Mouse (Mus musculus) heart, adult 2 months (tissue): ENCODE measurements around the gene Ggt1. TPM values are rescaled to one million over a fixed set of nuclear protein-coding genes. Genes with fewer than 3 reads are reported as not detected.

ENCODE experiments used
- DNase-seq, 2 experiments: peaks; one replicate each; pipeline ENCODE4 v3.0.0; 2021
- H3K27ac ChIP-seq: fragments of 200-600 bp; 2 replicates; pipeline ENCODE4 v1.8.1; 2022
- H3K27me3 ChIP-seq: fragments of 200-500 bp; 2 replicates; pipeline ENCODE4 v1.6.1; 2012; ENCODE audit warnings: mild to moderate bottlenecking, low read length, inconsistent platforms, mixed read lengths; ENCODE audit not compliant: control insufficient read depth, insufficient read depth
- H3K36me3 ChIP-seq: fragments of 200-500 bp; 2 replicates; pipeline ENCODE4 v1.6.1; 2012; ENCODE audit warnings: low read length, inconsistent platforms; ENCODE audit not compliant: control insufficient read depth, insufficient read depth
- H3K4me1 ChIP-seq: fragments of 200-500 bp; 2 replicates; pipeline ENCODE4 v1.6.1; 2011; ENCODE audit warnings: low read length; ENCODE audit not compliant: control insufficient read depth, insufficient read depth
- H3K4me3 ChIP-seq: fragments of 200-600 bp; 2 replicates; pipeline ENCODE4 v1.8.1; 2022
- H3K79me2 ChIP-seq: fragments of 200-500 bp; replicated peaks from 2 replicates; pipeline ENCODE4 v1.6.1; 2012; ENCODE audit warnings: mild to moderate bottlenecking, inconsistent platforms, low read length, moderate library complexity, mixed read lengths; ENCODE audit not compliant: control insufficient read depth, insufficient read depth
- H3K9ac ChIP-seq: fragments of 200-500 bp; 2 replicates; pipeline ENCODE4 v1.6.1; 2012; ENCODE audit warnings: low read depth, mild to moderate bottlenecking, control low read depth, inconsistent platforms, low read length, mixed read lengths
- CTCF ChIP-seq: fragments of 200-600 bp; IDR thresholded peaks from 2 replicates; pipeline ENCODE4 v1.8.1; 2022; ENCODE audit warnings: antibody characterized with exemption, mild to moderate bottlenecking, moderate library complexity
- EP300 ChIP-seq: fragments of 200-500 bp; IDR thresholded peaks from 2 replicates; pipeline ENCODE4 v1.6.1; 2011; ENCODE audit warnings: low read depth, low read length, control low read depth; ENCODE audit not compliant: insufficient read depth
- POLR2A ChIP-seq: fragments of 200-500 bp; IDR thresholded peaks from 2 replicates; pipeline ENCODE4 v1.6.1; 2011; ENCODE audit warnings: mild to moderate bottlenecking, low read depth, low read length, control low read depth; ENCODE audit not compliant: insufficient read depth
- WGBS: fragments of 180-500 bp; shearing (Covaris S2); methylation state at CpG from one replicate; pipeline ENCODE4 v1.1.7; 2018; 5-methylcytosine and 5-hydroxymethylcytosine counted together
- intact Hi-C: fragments of 180-260 bp; cut with DNase I; formaldehyde crosslinking; loops from one replicate; pipeline ENCODE4 v1.15.1; 2025
- polyA plus RNA-seq: library from polyadenylated mRNA; depleted of rRNA; stranded (reverse); fragments of >200 nt; gene quantifications from 2 replicates; pipeline ENCODE4 v1.2.3, GENCODE M21; 2012
- total RNA-seq, 2 experiments: library from RNA; stranded (reverse); gene quantifications; 2 replicates each; pipeline ENCODE4 v1.2.3; 2021

Gene Ggt1
- total and polyA plus RNA-seq, 3 experiments: 0.31 TPM; not detected in 2

GRCm38 (mm10) chr10:75558515-75558914 is 2.9 kb upstream of the Ggt1 start:
- Histone ChIP-seq H3K4me3 (no peak overlapping the region), H3K27ac (no peak overlapping the region), H3K9ac (no peak overlapping the region), H3K27me3 (peaks cover 3% of the 10 kb centered on the region; the same call in 1 of the 2 replicates), H3K79me2 (no peaks in the 10 kb centered on the region), H3K36me3 (no peaks in the 10 kb centered on the region), H3K4me1 (peaks cover 4% of the 10 kb centered on the region)
- DNase-seq: no peak
- 44% methylated on average over 3 of the region's 3 CpGs for WGBS
- intact Hi-C loops: no loop called here
- TF ChIP-seq CTCF: no peak
- no peak for TF ChIP-seq POLR2A
- no peak for TF ChIP-seq EP300

DNA sequence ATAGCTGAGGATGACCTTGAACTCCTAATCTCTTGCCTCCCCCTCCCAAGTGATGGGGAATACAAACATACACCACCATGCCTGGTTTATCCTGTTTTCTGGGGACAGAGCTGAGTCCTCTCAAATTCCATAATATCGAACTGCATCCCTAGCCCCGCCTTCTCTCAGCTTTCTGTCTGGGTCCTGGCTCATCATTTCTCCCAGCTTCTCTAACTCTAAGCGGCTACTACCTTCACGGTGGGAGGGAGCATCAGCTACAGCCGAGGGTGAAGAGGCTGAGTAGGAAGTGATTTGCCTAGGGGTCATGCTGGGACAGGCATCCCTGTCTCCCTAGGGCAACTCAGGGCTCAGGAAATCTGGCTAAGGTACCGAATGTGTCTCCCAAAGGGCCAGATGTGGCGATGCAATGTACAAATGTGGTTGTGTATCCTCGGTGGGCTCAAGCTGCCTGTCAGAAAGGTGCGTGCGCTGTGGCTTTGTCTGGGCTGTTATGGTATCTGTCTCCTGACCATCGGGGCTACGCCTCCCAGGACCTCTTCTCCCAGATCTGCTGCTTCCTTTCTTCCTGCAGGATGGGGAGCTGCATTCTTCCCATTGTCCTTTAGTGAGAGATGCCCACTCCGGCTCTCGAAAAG is 2.2 kb upstream of the Ggt1 start:
- Histone ChIP-seq H3K4me3 (no peak overlapping the region; the same call in 1 of the 2 replicates), H3K36me3 (no peaks in the 10 kb centered on the region), H3K79me2 (no peaks in the 10 kb centered on the region), H3K27me3 (peaks cover 3% of the 10 kb centered on the region; the same call in 1 of the 2 replicates), H3K27ac (no peak overlapping the region), H3K9ac (no peak overlapping the region), H3K4me1 (peaks cover 4% of the 10 kb centered on the region)
- no peak for TF ChIP-seq CTCF
- TF ChIP-seq POLR2A: no peak
- TF ChIP-seq EP300: no peak
- intact Hi-C loops: no loop called here
- DNase-seq: no peak
- 10% methylated on average over 14 of the region's 14 CpGs for WGBS

GRCm38 (mm10) chr10:75559676-75560548 is 1.5 kb upstream of the Ggt1 start, which contains the start of gene Lrrc75b:
Gene Lrrc75b (minus strand): TSS chr10:75560330.
- WGBS: 1% methylated on average over 71 of the region's 75 CpGs
- DNase-seq: peak; percentile 72 to 80
- TF ChIP-seq POLR2A (no peak), CTCF (no peak), EP300 (no peak)
- H3K79me2 ChIP-seq: no peaks in the 10 kb centered on the region
- H3K9ac ChIP-seq: peak within 1 kb of the TSS; percentile 47
- peaks cover 3% of the 10 kb centered on the region; the same call in 1 of the 2 replicates for H3K27me3 ChIP-seq
- intact Hi-C loops: no loop called here
- H3K36me3 ChIP-seq: no peaks in the 10 kb centered on the region
- H3K27ac ChIP-seq: no peak within 1 kb of the TSS
- H3K4me1 ChIP-seq: peaks cover 4% of the 10 kb centered on the region
- H3K4me3 ChIP-seq: peak within 1 kb of the TSS; percentile 38

DNA sequence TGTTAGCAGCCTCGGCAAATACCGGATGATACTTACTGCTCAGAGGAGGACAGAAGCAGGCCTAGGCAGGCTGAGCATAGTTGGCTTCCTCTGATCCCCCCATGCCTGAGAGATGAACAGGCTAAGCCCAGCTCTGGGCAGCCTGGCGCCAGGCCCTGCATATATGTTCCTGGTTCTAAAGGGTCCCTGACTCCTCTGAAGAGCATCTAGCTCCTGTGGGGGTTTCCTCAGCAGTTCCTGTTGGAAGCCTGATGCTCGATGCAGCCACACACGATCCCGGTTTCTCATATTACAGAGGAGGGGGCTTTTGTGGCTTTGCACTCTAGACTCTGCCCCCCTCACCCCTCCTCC is 880 bp upstream of the Ggt1 start:
- Histone ChIP-seq H3K27me3 (peaks cover 3% of the 10 kb centered on the region; the same call in 1 of the 2 replicates), H3K4me1 (peaks cover 4% of the 10 kb centered on the region), H3K4me3 (no peak overlapping the region; the same call in 1 of the 2 replicates), H3K9ac (no peak overlapping the region; the same call in 1 of the 2 replicates), H3K36me3 (no peaks in the 10 kb centered on the region), H3K27ac (no peak overlapping the region), H3K79me2 (no peaks in the 10 kb centered on the region)
- TF ChIP-seq CTCF: no peak
- no peak for TF ChIP-seq EP300
- TF ChIP-seq POLR2A: no peak
- no peak for DNase-seq
- intact Hi-C loops: no loop called here
- 30% methylated on average over 6 of the region's 6 CpGs for WGBS

- DNase-seq: no peak
- Histone ChIP-seq H3K27ac (no peak overlapping the region), H3K27me3 (peaks cover 3% of the 10 kb centered on the region; the same call in 1 of the 2 replicates), H3K79me2 (no peaks in the 10 kb centered on the region), H3K4me3 (no peak overlapping the region), H3K4me1 (peaks cover 4% of the 10 kb centered on the region), H3K9ac (no peak overlapping the region), H3K36me3 (no peaks in the 10 kb centered on the region)
- WGBS: 71% methylated on average over 8 of the region's 8 CpGs
- intact Hi-C loops: no loop called here
- TF ChIP-seq EP300 (no peak), POLR2A (no peak), CTCF (no peak)
These were observed 1.2 kb downstream of the Ggt1 start for GRCm38 (mm10) chr10:75562596-75562995.
